Mouse (Mus musculus): ENCODE results near the gene Gm29427.
A peak's percentile ranks its signal among the peaks of the same experiment; 100 is the strongest.

The Gm29427 gene

DNA sequence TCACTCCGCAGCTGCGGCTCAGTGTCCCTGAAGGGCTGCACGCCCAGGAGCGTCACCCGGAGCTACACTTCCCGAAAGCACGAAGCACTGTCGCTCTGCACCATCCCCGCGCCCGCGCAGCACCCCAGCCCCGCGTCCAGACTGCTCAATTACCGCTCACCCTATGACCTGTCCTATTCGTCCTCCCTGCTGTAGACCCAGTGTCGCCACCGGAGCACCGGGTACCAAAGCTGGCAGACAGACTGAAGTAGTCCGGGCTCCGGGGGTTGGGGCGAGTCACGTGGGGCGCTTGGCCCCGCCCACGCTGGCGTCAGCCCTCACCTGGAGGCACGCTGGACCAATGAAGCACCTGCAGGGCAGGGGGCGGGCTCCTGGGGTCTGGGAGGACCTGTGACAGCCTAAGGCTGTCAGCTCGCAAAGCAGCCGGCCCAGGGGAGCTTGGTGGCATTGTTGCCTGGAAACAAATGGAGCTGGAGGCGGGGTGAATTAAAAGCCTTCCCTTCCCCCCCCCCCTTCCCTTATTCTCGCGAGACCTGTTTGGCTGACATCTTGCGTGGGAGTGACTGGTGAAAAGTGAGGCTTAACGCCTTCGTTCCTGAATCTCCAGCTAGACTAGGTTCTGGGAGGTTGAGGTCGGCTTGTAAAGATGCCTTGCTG is at the start of gene Gm29427:
Gene Gm29427, minus strand, starts transcription at position 239 of the 657 bp plus-strand sequence.
- peak; percentile 99 for DNase-seq

DNA sequence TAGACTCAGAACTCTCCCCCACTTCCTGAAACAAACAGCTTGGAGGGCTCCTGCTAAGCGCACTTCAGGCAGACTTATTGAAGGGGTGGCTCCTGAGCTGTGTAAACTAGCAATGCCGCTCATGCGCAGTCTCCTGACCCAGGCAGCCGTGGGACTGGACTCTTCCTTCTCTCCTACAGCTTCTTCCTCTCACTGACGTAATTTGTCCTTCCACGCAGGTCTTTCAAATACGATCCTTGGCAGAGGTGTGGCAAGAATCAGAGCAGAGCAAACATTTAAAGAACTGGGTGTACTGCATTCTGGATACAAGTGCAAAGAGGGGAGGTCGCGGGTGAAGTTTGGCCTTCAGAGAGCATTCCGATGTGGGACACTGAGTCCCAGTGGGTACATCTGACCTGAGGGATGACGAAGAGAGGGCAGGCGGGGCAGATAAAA is 48.4 kb upstream of the Gm29427 start:
- no peak for DNase-seq

DNA sequence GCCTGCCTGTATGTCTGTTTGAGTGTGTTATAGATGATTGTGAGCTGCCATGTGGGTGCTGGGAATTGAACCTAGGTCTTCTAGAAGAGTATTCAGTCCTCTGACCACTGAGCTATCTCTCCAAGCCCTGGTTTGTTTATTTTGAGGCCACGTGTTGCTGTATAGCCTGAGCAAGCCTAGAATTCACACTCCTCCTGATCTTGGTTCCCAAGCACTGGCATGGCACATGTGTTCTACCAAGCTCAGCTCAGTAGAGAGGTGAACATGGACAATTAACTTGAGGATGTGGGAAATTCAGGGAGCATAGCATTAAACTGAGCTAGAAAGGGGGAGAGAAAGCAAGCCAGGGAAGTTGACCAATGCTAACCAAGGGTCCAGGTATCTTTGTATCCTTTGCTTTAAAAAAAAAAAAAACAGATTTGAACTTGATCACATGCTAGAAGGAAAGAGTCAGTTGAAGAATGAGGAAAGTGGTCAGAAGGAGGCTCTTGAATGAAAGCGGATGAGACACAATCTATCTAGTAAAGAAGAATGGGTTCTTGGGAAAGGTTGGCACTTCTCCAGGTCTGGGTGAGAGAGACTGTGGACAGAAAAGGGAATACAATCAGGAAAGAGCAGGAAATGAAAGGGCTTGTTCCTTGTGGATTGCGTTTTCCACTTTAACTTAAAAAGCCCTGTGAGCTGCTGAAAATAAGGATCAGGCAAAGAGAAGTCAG is 46.6 kb upstream of the Gm29427 start:
- no peak for DNase-seq

DNA sequence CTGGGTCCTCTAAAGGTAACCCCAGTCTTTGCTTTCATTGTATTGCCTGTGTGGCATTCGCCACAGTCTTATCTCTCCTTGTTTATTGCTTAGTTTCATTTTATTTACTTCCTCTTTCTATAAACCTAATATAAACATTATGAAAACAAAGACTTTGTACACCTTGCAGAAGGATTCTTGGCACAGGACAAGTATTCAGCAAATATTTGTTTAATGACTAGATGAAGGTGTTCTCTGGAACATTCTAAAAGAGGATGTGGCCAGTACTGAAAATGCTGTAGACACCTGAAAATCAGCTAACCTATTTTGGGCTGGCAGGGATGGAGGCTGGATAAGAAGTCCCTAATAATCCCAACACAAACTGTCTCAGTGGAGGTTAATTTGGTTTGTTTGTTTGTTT is 46.0 kb upstream of the Gm29427 start:
- DNase-seq, result no peak

DNA sequence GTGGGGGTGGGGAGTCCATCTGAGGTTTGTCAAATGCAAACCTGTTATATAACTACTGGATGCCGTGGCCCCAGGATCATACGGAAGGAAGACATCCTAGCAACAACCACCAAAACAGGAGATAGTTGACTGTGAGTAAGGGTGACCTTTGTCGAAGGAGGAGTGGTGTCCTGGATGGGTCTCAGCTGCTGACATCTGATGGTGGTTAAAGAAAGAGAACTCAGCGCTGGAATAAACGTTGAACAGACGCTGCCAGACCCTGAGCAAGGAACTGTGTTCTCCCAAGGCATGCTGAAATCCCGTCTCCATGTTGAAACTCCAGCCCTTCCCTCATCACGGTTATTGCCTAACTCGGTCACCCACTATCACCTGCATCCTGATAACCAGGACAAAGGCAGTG is 44.1 kb upstream of the Gm29427 start:
- DNase-seq, result no peak

DNA sequence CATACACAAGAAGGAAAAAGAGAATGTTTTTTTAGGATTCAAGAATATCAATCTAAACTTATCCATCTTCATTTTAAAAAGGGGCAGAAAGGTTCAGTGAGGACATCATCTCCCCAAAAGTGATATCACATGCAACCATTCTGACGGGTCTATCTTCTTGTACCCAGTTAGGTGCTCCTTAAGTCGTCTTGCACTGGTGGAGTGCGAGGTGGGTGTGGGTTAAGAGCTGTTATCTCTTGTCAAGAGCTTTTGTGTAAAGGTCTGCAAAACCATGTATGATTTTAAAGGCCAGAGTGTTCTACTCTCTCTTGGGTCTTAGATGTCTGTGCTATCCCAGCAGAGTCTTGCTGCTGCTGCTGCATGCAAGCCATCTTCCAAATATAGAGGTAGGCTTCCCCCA is 31.2 kb upstream of the Gm29427 start:
- DNase-seq, result no peak

DNA sequence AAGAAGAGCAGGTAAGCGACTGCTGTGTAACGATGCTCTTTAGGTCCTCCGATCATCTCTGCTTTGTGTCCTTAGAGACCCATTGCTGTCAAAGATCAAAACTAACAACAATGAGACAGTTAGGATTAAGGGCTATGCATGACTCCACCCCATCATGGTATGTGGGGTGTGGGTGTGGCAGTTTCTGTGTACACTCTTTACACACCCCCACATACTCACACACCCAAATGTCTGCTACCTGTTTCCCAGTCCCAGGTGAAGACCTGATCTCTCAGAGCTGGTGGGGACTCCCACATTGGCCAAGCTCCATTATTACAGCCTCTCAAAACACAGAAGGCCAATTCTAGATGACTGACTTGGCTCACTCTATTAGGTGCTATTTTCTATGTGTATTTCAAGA is 30.0 kb upstream of the Gm29427 start:
- no peak for DNase-seq

DNA sequence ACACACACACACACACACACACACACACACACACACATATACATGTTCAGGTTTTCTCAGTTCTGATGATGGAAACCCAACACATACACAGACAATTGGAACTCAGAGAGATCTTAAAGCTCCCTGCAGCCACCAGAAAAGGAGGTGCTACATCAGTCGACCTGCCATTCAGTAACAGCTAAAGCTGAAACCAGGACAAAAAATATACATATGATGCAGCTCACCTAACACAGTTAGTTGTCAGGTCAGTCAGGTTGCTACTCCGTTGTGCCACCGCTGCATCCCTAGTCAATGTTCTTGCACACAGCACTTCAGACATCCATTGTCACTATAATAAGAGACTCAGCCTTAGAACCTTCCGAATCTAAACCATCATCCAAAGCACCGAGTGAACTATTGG is 29.4 kb upstream of the Gm29427 start:
- no peak for DNase-seq

DNA sequence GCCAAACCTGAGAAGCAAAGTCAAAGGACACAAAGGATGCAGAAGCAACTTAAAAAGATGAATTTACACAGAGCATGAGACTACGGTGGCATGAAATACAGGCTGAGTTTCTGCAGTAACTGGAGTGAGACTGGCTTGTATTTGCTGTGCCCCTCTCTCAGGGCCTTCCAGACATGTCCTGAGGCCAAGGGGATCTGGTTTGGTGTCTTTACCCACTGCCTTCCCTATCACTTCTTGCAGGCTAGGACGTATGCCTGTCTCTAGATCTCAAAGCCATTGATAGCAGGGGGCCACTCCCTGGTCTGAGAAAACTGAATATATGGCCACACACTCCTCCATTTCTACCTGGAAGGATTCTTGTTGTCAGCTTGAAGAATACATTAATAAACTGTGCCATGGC is 28.6 kb upstream of the Gm29427 start:
- DNase-seq, result no peak

DNA sequence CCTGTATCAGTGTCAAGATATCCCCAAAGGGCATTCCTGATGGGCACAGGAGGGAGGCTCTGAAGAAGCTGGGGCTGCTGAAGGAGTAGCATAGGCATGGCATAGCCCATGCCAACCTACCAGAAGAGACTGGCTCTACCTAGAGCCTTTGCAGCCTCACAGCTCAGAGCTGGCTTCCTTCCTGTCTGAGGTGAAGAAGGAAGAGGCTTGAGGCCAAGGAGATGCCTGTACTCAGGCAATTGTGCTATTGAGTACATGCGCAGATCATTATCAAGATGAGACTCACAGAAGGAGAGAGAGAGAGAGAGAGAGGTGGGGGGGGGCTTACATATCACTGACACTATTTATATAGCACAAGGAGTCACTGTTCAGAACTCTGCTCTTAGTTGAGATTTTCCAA is 28.2 kb upstream of the Gm29427 start:
- DNase-seq, result no peak

DNA sequence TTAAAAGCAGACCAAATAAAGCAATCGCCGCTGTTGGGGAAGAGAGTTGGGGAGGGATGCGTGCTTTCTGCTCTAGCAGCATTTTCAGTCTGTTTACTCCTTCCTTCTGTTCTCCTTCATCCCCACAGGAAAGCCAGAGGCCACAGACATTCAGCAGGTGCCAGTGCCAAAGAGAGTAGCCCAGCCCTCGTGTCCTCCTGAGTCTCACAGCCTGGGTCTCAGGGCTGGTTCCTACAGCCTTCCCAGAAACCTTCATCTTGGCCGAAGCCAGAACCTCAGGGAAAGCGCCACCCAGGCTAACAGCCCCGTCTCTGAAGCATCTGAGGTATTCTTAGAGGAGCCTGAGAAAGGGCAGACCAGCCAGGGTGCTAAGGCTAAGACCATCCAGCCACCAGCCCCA is 26.6 kb upstream of the Gm29427 start:
- no peak for DNase-seq

DNA sequence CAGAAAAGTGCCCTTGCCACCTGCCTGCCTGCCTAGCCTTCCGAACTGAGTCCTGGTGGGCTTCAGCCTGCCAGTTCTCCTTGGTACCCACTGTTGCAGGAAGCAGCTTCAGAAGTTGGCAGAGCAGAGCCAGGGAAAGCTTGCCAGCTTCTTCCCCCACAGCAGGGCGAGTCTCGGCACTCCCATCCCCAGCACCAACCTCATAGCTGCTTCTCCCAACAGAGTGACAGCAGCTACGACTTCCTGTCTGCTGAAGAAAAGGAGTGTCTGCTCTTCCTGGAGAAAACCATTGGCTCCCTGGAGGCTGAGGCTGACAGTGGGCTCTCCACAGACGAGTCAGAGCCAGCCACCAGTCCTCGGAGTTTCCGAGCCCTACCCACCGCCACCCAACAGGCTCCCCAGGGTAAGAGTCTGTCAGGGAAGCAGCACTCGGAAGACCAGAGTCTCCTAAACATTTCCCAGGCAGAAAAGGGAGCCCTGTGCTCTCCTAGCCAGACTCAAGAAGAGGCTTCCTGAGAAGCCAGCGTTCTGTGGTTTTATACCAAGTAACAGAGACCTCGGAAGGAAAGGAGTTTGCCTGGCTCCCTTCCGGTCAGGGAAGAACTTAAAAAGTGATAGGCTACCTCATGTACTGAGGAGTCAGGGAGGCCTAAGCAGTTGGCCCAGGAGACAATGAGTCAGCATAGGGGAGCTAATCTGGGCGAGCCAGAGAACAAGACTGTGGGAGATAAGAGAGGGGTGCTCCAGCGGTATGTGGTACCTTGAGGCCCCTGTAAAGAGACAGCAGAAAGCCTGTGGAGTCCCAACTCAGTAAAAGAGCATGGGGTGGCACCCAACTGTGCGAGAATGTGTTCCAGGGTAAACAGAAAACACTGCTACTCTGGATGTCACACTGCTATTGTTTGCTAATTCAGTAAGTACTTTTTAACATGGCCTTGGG is 25.5 kb upstream of the Gm29427 start:
- peak; percentile 91 for DNase-seq

DNA sequence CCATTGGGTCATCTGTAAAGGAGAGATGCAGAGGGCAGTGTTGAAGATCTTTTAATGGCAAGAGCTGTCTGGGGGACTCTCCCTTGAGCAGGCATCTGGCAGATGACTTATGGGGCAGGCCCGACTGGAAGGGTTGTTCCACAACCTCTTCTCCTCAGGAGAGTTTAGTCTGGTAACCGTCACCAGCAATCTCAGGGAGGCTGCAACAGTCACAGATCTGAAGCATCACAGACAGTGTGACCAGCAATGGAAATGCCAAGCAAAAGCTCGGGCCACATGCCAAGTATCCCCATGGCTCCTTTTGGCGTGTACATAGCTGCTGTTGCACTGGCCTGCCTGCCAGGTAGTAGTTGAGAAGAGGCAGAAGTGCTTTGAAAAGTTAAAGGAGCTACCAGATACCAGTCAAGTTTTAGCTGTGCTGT is 24.6 kb upstream of the Gm29427 start:
- peak; percentile 87 for DNase-seq

DNA sequence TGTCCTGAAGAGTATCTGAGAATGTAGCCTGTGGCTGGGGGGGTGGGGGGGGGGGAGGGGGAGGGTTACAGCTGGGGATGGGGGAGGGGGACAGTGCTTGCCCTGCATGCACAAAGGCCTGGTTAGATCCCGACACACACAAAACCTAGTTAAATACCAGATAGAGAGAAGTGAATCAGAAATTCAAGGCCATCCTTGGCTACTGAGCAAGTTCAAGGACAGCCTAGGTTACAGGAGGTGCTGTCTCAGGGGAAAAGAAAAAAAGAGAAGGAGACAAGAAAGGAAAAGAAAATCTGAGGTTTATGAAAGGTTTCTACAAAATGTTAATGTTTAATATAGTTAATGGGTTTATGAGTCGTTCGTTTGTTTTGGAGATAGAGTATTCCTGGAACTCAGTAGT is 24.0 kb upstream of the Gm29427 start:
- DNase-seq, result no peak

DNA sequence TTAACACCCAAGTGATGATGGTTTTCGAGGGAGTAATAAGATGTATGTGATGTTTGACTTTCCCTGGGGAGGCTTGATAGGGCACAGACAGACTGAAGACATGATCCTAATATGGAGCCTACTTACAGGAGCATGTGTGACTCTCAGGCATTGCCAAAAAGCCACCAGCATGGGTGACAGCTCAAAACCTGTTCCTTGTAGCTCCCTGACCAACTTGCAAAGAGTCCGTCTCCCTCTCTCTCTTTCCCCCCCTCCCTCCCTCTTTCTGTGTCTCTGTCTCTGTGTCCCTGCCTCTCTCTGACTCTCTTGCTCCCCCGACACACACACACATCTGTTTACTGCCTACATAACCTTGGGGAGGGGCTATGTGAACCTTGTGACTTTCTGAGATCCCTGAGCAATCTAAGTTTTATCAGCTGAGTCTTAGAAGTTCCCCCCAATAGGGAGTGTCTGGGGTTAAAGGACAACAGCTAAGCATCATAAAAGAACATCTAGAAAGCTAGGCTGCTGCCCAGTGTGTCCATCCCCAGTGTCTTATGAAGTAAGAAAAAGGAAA is 23.0 kb upstream of the Gm29427 start:
- DNase-seq, result no peak

DNA sequence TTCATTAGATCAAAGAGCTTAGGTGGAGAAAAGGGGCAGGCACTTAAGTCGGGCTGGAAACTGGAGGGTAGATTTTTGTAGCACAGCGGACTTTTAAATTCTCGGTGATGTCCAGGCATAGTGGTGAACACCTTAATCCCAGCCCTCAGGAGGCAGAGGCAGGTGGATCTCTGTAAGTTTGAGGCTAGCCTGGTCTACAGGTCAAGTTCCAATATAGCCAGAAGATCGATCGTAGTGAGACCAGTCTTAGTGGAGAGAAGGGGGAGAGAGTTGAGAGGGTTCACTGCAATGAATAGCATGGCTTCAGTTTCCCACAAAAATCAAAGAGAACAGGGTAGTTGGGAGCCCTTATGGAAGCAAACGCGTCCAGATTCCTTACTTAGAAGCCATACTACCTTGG is 22.3 kb upstream of the Gm29427 start:
- no peak for DNase-seq

DNA sequence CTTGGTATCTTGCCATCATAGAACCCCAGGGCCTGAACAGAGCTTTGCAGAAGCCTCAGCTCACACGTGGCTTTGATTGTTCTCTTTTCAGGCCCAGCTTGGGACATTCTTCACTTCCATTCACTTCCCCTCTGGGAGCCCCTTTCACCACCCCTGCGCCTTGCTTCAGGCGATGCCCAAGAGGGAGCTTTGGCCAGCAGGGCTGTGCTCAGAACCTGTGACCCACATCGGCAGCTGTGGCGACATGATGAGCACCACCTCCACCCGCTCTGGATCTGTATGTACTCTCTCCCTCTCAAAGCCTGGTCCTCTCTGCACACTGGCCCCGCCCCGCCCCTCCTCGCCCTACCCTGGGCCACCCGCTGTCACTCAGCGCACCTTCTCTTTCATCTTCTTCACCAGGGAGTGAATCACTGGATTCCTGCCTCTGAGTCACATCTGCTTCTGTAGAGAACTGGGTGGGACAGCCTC is 21.8 kb upstream of the Gm29427 start:
- peak; percentile 84 for DNase-seq

DNA sequence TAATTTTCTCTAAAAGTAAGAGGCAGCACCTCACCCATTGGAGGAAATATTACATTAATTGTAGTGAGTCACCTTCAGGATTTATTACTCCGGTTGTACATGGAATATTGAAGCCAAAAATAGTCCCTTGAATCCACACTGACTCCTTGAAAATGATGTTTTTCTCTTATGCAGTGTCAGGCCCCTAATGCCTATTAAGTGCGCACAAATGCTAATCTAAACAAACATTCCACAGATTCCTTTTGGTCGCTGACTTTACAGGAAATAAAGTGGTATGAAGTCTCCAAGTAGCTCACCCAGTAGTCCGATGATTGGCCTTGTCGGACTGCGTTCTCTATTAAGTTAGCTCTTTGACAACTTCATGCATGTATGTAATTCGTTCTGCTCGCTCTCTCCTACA is 19.3 kb upstream of the Gm29427 start:
- DNase-seq, result no peak

DNA sequence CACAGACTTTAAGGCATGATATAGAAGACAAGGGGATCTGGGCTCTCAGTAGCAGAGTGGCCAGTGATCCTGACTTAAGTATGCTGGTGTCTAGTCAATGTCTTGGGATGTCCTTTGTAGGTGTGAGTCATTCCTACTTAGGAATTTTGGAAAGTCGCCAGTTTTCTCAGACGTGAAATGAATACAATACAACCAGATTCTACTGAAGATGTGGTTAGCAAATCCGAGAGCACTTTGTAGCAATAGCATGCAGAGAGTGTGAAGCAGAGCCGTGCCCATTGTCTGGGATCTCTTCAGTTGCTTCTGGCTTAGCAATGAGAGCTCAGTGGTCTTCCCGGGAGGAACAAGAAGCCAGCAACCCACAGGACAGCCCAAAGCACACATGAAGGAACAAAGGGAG is 18.9 kb upstream of the Gm29427 start:
- DNase-seq, result no peak

DNA sequence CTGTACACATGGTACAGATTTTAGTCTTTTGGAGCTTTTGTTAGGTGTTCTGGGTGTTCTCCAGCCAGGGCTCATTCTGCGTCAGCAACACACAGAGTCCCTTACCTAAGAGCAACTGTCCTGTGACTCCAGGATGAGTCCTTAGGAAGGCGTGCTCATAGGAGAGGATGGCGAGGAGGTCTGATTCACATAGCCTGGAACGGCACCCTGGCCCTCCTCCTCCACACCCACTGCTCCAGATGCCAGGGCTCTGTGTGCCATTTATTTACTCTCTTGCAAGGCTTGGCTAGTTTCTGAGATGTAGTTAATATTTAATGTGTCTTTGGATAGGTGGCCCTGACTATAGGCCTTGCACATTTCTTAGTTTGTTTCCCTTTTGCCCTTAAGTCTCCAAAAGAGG is 18.1 kb upstream of the Gm29427 start:
- peak; percentile 66 for DNase-seq

DNA sequence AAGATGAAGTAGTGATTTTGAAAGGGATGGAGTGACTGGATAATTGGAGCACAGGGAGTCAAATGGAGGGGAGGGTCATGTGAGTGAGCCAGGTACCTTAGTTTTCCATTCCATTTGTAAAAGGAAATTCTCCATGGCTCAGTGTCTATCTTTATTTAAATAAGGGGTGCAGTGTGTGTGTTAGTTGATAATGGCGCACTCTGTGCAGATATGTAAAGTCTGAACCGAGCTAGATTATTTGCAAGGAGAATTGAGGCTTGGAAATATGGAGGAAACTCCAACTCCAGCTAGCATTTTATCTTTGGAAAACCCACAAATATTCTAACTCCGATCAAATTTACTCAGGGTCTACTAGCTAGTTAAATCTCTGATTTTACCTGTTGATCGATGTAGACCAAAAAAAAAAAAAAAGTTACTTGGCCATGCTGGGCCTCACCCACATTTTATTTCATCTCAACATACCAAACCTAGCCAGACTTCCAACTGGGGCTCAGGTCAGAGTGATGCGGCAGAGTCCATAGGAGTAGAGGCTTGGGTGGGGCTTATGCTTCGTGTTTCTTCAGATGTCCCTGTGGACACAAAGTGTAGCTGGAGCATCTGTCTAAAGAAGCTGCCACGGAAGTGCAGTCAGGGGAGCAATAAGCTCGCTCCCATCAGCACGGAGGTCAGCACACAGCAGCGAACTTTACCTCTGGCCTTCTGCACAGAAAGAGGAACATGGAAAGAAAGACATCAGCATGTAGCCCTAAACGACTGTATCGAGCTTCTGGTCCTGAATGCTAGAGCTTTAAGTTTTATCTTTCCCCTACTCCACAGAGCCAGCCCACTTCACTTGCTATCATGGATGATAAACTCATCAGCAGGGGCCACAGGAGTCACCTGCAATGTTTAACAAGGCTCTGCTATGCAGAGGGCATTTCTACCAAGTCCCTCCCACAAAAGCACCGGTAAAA is 17.4 kb upstream of the Gm29427 start:
- DNase-seq, result peak; percentile 30

DNA sequence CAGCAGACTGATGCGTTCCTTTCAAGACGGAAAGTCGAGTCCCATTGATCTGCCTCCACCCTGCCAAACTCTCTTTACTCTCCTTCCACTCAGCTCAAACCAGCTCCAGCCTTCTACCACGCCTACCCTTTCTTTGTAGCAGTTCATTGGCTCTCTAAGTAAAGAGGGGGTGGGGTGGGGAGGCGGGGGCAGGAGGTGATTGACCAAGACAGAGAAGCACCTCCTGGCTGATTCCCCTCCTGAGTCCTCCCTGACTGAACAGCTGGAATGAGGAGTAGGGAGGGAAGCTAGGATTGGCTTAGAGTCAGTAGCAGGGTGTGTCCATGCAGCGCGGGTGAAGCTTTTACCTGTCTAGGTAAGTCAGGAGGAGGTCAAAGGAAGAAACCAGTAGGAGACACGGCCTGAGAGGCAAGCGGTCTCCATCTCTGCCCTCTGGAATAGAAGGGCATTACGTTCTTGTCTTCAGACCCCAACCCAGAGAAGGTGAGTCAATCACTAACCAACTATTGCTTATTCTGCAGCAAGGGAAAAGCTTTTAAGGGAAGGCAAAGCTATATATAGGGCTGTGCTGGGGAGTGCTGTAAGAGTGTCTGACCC is 16.2 kb upstream of the Gm29427 start, which contains the start of gene AA986860:
Gene AA986860, plus strand, starts transcription at position 236 of the 597 bp plus-strand sequence.
- peak; percentile 78 for DNase-seq

Measured in heart, adult 11 months (tissue).